Mouse (Mus musculus) myocyte (in vitro differentiated cells): Measurements from ENCODE around the gene Atf2.

Source experiments
- MAX ChIP-seq: IDR thresholded peaks from one replicate; pipeline ENCODE4 v1.6.1; 2011; ENCODE audit warnings: low read depth, mild to moderate bottlenecking, control low read depth
- POLR2A ChIP-seq: IDR thresholded peaks from one replicate; pipeline ENCODE4 v1.6.1; 2011; ENCODE audit warnings: low read depth, mild to moderate bottlenecking, control low read depth, moderate library complexity; ENCODE audit not compliant: insufficient read length

GRCm38 (mm10) chr2:73900364-73900763 lies 7.9 kb upstream of the Atf2 start:
- no peak for TF ChIP-seq POLR2A
- no peak for TF ChIP-seq MAX
